Mouse (Mus musculus) thymus, adult 2 months (tissue): ENCODE results near the gene Rptor.

Experiments
- CTCF ChIP-seq: fragments of 200-500 bp; IDR thresholded peaks from 2 replicates; pipeline ENCODE4 v1.5.1; 2012; ENCODE audit warnings: mild to moderate bottlenecking, control low read depth, low read length, moderate library complexity, borderline replicate concordance; ENCODE audit not compliant: control insufficient read depth, poor library complexity, insufficient read depth; ENCODE audit errors: extremely low read depth
- POLR2A ChIP-seq: fragments of 200-500 bp; IDR thresholded peaks from 2 replicates; pipeline ENCODE4 v1.6.1; 2012; ENCODE audit warnings: mild to moderate bottlenecking, low read length, control low read depth, moderate library complexity; ENCODE audit not compliant: control insufficient read depth, poor library complexity, insufficient read depth; ENCODE audit errors: extremely low read depth

DNA sequence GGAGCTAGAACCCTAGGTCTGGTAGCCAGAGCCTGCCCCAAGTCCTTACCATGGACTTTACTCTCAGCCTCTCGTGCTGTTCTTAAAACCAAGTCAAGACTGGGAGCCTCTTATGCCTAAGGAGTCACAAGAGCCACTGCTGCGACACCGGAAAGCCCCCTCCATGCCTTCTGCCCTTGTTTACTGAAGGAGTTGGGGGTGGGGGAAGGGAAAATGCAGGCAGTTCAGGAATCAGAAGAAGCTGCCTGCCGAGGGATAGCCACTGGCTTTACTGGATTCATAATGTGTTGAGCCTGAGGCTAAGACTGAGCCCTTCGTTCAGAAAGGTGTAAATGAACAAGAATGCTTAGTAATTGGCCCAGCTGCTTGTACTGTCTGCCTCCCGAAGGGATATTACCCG is 310.1 kb downstream of the Rptor start:
- no peak for TF ChIP-seq CTCF
- TF ChIP-seq POLR2A, result no peak
